Mouse (Mus musculus) limb, embryonic 10.5 days (tissue): ENCODE measurements at regions not wholly inside any gene's neighbourhood (a gene's known extent, or its start where the extent isn't known, plus 50 kb on each side); places are given as distances from the start of the nearest gene placed in this dataset.

ENCODE experiments used
- DNase-seq: peaks from one replicate; pipeline ENCODE4 v3.0.0-alpha.2; 2017; ENCODE audit warnings: low spot score
- H3K27ac ChIP-seq: fragments of 300-500 bp; sonication (generic); 2 replicates; pipeline ENCODE4 v1.5.1; 2016; ENCODE audit warnings: mild to moderate bottlenecking
- H3K27me3 ChIP-seq: fragments of 300-500 bp; sonication (generic); 2 replicates; pipeline ENCODE4 v1.6.1; 2016; ENCODE audit warnings: low read depth, mild to moderate bottlenecking; ENCODE audit not compliant: poor library complexity, severe bottlenecking
- H3K36me3 ChIP-seq: fragments of 300-500 bp; sonication (generic); 2 replicates; pipeline ENCODE4 v1.6.1; 2016; ENCODE audit warnings: mild to moderate bottlenecking, moderate library complexity
- H3K4me1 ChIP-seq: fragments of 300-500 bp; sonication (generic); 2 replicates; pipeline ENCODE4 v1.6.1; 2016
- H3K4me3 ChIP-seq: fragments of 300-500 bp; sonication (generic); 2 replicates; pipeline ENCODE4 v1.5.1; 2016; ENCODE audit warnings: mild to moderate bottlenecking, moderate library complexity
- H3K9me3 ChIP-seq: fragments of 300-500 bp; sonication (generic); replicated peaks from 2 replicates; pipeline ENCODE4 v1.6.1; 2016; ENCODE audit warnings: mild to moderate bottlenecking
- WGBS: fragments of 180-500 bp; shearing (Covaris S2); methylation state at CpG from one replicate; pipeline ENCODE4 v1.1.7; 2016; 5-methylcytosine and 5-hydroxymethylcytosine counted together

- Histone ChIP-seq H3K4me3 (no peak overlapping the region), H3K27ac (no peak overlapping the region), H3K36me3 (no peaks in the 10 kb centered on the region), H3K4me1 (peaks cover 12% of the 10 kb centered on the region), H3K27me3 (peaks cover 28% of the 10 kb centered on the region), H3K9me3 (no peaks in the 10 kb centered on the region)
- no peak for DNase-seq
- 92% methylated on average over 3 of the region's 3 CpGs for WGBS
These were observed 294.9 kb downstream of the Foxa2 start for GRCm38 (mm10) chr2:147751831-147752230.

DNA sequence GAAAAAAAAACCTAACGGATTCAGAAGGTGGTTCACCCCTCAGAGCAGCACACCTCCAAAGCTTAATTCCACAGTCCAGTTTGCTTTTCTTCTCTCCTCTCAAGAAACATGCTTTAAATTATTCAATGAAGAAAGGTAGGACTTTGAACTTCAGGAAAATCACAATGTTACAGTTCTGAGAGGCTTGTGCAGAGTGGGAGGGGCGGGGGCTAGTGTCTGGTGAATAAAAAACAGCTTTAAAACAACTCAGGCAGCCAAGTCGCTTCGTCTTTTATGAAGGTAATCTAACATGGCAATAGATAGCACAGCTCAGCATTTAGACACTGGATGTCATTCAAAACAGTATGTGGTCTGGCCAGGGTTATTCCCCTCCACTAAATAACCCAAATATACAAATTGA lies 298.8 kb downstream of the Foxa2 start:
- Histone ChIP-seq H3K4me3 (no peak overlapping the region), H3K27ac (no peak overlapping the region), H3K9me3 (no peaks in the 10 kb centered on the region), H3K27me3 (peaks cover 16% of the 10 kb centered on the region), H3K36me3 (no peaks in the 10 kb centered on the region), H3K4me1 (peaks cover 12% of the 10 kb centered on the region)
- DNase-seq, result no peak
- WGBS, result 27% methylated on average over 4 of the region's 4 CpGs

GRCm38 (mm10) chr2:147743908-147744307 lies 302.9 kb downstream of the Foxa2 start:
- Histone ChIP-seq H3K27me3 (peaks cover 28% of the 10 kb centered on the region), H3K27ac (no peak overlapping the region), H3K4me3 (no peak overlapping the region), H3K4me1 (peaks cover 12% of the 10 kb centered on the region), H3K9me3 (no peaks in the 10 kb centered on the region), H3K36me3 (no peaks in the 10 kb centered on the region)
- no peak for DNase-seq
- WGBS, result 95% methylated on average over 2 of the region's 2 CpGs

- no peaks in the 10 kb centered on the region for H3K36me3 ChIP-seq
- H3K27me3 ChIP-seq, result peaks cover 56% of the 10 kb centered on the region
- H3K9me3 ChIP-seq, result no peaks in the 10 kb centered on the region
- WGBS, result 49% methylated on average over 10 of the region's 10 CpGs
- no peak overlapping the region for H3K4me3 ChIP-seq
- no peaks in the 10 kb centered on the region for H3K4me1 ChIP-seq
- no peak overlapping the region for H3K27ac ChIP-seq
- DNase-seq, result peak; percentile 47
These were observed 308.4 kb downstream of the Foxa2 start for GRCm38 (mm10) chr2:147738307-147738872.

DNA sequence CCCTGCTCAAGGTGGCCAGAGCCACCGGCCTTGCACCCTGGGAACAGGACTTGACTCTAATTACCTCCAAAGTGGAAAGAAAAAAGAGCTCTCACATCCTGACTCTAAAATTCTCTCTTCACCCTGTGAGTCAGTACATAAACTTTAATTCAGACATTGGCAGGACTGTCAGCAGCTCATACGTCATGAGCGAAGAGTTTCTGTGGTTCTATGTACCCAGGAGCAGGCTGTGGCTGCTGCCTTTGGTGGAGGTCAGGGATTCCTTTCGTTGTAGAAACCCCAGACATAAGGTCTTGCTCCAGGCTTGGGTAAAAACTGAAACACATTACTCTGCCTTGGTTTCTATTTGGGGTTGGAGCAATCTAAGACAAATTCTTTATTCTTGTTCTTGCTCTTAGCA lies 319.4 kb downstream of the Foxa2 start:
- 31% methylated on average over 4 of the region's 4 CpGs for WGBS
- peak; percentile 44 for DNase-seq
- H3K4me3 ChIP-seq, result no peak overlapping the region
- no peak overlapping the region for H3K27ac ChIP-seq
- no peaks in the 10 kb centered on the region for H3K36me3 ChIP-seq
- peaks cover 89% of the 10 kb centered on the region for H3K27me3 ChIP-seq
- H3K9me3 ChIP-seq, result no peaks in the 10 kb centered on the region
- peaks cover 10% of the 10 kb centered on the region; the same call in 1 of the 2 replicates for H3K4me1 ChIP-seq

GRCm38 (mm10) chr2:147718936-147719335 lies 327.8 kb downstream of the Foxa2 start:
- DNase-seq, result no peak
- Histone ChIP-seq H3K27me3 (peaks cover 74% of the 10 kb centered on the region), H3K27ac (no peak overlapping the region), H3K4me1 (no peaks in the 10 kb centered on the region), H3K4me3 (no peak overlapping the region), H3K36me3 (no peaks in the 10 kb centered on the region), H3K9me3 (no peaks in the 10 kb centered on the region)
- 94% methylated on average over 3 of the region's 3 CpGs for WGBS

DNA sequence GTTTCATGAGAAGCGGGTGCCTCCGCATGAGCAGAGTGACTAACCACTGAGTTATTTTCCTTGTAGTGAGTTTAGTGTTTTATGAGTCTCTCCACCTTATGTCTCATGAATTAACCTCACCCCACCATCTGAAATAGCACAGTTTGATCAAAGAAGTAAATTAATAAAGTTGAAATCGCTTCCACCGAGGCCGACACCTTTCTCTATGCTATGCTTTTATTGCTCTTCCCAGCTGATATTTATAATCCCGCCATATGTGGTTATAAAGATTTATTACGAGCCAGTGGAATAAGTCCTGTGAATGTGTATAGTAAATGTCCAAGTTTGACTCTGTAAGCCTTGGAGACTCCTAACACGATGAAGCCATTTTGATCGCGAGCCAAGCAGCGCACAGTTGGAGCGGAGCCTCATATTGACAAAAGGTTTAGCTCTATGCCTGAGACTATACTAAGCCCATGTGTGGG lies 329.3 kb downstream of the Foxa2 start:
- WGBS, result 95% methylated on average over 12 of the region's 12 CpGs
- H3K9me3 ChIP-seq, result no peaks in the 10 kb centered on the region
- H3K4me3 ChIP-seq, result no peak overlapping the region
- H3K4me1 ChIP-seq, result no peaks in the 10 kb centered on the region
- H3K36me3 ChIP-seq, result no peaks in the 10 kb centered on the region
- DNase-seq, result no peak
- H3K27ac ChIP-seq, result no peak overlapping the region
- H3K27me3 ChIP-seq, result peaks cover 74% of the 10 kb centered on the region

GRCm38 (mm10) chr2:147715791-147716190 lies 331.0 kb downstream of the Foxa2 start:
- Histone ChIP-seq H3K27me3 (peaks cover 62% of the 10 kb centered on the region), H3K36me3 (no peaks in the 10 kb centered on the region), H3K27ac (no peak overlapping the region), H3K4me1 (peaks cover 3% of the 10 kb centered on the region), H3K4me3 (no peak overlapping the region), H3K9me3 (no peaks in the 10 kb centered on the region)
- WGBS, result 90% methylated on average over 5 of the region's 5 CpGs
- no peak for DNase-seq

- Histone ChIP-seq H3K4me3 (no peak overlapping the region), H3K9me3 (no peaks in the 10 kb centered on the region), H3K27me3 (peaks cover 44% of the 10 kb centered on the region), H3K36me3 (no peaks in the 10 kb centered on the region), H3K27ac (no peak overlapping the region), H3K4me1 (peaks cover 24% of the 10 kb centered on the region)
- WGBS, result 52% methylated on average over 8 of the region's 8 CpGs
- no peak for DNase-seq
These were observed 336.0 kb downstream of the Foxa2 start for GRCm38 (mm10) chr2:147710593-147711265.

- Histone ChIP-seq H3K27me3 (peaks cover 43% of the 10 kb centered on the region), H3K36me3 (no peaks in the 10 kb centered on the region), H3K9me3 (no peaks in the 10 kb centered on the region), H3K4me1 (peaks cover 24% of the 10 kb centered on the region), H3K27ac (no peak overlapping the region), H3K4me3 (no peak overlapping the region)
- DNase-seq, result no peak
These were observed 337.0 kb downstream of the Foxa2 start for GRCm38 (mm10) chr2:147709799-147710198.

GRCm38 (mm10) chr2:147707156-147707555 lies 339.6 kb downstream of the Foxa2 start:
- Histone ChIP-seq H3K36me3 (no peaks in the 10 kb centered on the region), H3K27me3 (peaks cover 26% of the 10 kb centered on the region), H3K27ac (no peak overlapping the region), H3K4me1 (peaks cover 24% of the 10 kb centered on the region), H3K9me3 (no peaks in the 10 kb centered on the region), H3K4me3 (no peak overlapping the region)
- 90% methylated on average over 6 of the region's 6 CpGs for WGBS
- no peak for DNase-seq

GRCm38 (mm10) chr2:147703981-147704380 lies 342.3 kb downstream of the Pax1 start:
- Histone ChIP-seq H3K27ac (no peak overlapping the region), H3K4me1 (peaks cover 6% of the 10 kb centered on the region), H3K36me3 (no peaks in the 10 kb centered on the region), H3K4me3 (no peak overlapping the region), H3K27me3 (peaks cover 27% of the 10 kb centered on the region), H3K9me3 (no peaks in the 10 kb centered on the region)
- 86% methylated on average over 10 of the region's 10 CpGs for WGBS
- DNase-seq, result no peak

- Histone ChIP-seq H3K9me3 (no peaks in the 10 kb centered on the region), H3K4me3 (no peak overlapping the region), H3K27me3 (peaks cover 27% of the 10 kb centered on the region), H3K4me1 (no peaks in the 10 kb centered on the region; the same call in 1 of the 2 replicates), H3K36me3 (no peaks in the 10 kb centered on the region), H3K27ac (no peak overlapping the region)
- 71% methylated on average over 6 of the region's 6 CpGs for WGBS
- DNase-seq, result no peak
These were observed 340.8 kb downstream of the Pax1 start for GRCm38 (mm10) chr2:147702330-147703063.
